Mouse (Mus musculus): ENCODE results near the gene Gm21560.
"Not testable (repeated sequence)": the region's sequence is repeated elsewhere in the genome, so short reads cannot be mapped to it uniquely, and the experiment has no call there.

Gene Gm21560

DNA sequence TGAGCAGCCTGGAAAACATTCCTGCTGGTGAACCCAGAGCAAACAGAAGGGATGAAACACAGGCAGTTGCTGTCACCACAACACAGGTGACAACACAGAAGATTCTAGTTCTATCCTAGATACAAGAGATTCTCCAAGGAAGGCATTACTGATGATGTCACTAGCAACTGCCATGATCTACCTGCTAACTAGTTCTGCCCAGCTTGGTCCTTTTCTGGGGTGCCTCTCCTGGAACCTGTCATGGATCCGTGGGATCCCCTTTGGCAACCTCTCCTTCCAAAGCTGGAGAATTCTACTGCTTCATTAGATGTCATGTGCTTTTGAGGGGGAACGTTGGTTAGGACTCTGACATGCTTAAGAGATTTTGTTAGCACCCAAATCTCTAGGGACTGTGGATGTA lies at the start of gene Gm21560:
Gene Gm21560 (minus strand): TSS at position 101 of the 400 bp plus-strand sequence.
- ATAC-seq (ENCODE audit: low TSS enrichment), result not testable (repeated sequence)

DNA sequence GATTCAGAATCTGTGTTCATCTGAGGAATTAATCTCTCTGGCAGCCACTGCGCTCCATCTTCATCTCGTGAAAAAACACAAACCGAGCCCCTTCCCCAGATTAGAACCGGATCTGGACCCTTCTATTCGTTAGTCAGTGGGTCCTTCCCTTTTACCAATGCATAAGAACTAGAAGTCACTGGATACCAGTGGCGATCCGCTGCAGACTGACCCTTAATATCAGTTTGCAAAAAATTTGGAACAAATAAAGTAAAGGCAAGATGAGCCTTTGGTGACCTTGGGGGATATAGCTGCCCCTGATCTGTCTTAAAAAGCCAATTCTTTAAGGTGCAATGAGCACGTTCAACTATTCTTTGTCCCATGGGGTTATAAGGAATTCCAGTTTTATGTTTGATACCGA lies 55.6 kb downstream of the Gm21560 start:
- not testable (repeated sequence) for ATAC-seq (ENCODE audit: low TSS enrichment)

DNA sequence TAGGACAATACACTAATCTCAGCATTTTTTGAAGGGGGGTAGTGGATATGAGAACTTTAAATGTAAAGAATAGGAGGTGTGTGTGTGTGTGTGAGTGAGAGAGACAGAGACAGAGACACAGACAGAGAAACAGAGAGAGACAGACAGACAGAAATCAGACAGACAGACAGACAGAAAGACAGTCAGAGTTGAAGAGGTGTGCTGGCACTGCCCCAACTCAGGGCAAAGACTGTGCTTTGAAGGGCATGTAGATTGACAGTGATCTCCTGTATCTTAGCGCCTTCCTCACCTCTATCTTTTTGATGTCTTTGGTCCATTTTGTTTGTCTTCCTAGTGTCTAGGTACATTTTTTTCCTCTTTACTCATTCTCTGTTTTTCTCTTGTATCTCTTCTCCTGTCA lies 58.0 kb downstream of the Gm21560 start:
- not testable (repeated sequence) for ATAC-seq (ENCODE audit: low TSS enrichment)
